Mouse (Mus musculus) liver, embryonic 15.5 days (tissue): ENCODE results near the gene Ndrg2. TPM values are rescaled to one million over a fixed set of nuclear protein-coding genes. Genes with fewer than 3 reads are reported as not detected.
"Not testable (repeated sequence)": the region's sequence is repeated elsewhere in the genome, so short reads cannot be mapped to it uniquely, and the experiment has no call there.

ENCODE experiments used
- ATAC-seq: fragments of 200-750 bp; cut with Nextera tagmentation; 2 replicates; pipeline ENCODE4 v1.8.0; 2017; ENCODE audit warnings: moderate number of reproducible peaks, mild to moderate bottlenecking, moderate library complexity; ENCODE audit not compliant: insufficient read depth
- H3K27ac ChIP-seq: fragments of 300-500 bp; sonication (generic); replicated peaks from 2 replicates; pipeline ENCODE4 v1.5.1; 2015; ENCODE audit warnings: mild to moderate bottlenecking, inconsistent platforms
- H3K27me3 ChIP-seq: fragments of 300-500 bp; sonication (generic); 2 replicates; pipeline ENCODE4 v1.6.1; 2015; ENCODE audit warnings: mild to moderate bottlenecking, inconsistent platforms
- H3K36me3 ChIP-seq: fragments of 300-500 bp; sonication (generic); replicated peaks from 2 replicates; pipeline ENCODE4 v1.6.1; 2015; ENCODE audit warnings: moderate library complexity, mild to moderate bottlenecking, inconsistent platforms
- H3K4me1 ChIP-seq: fragments of 300-500 bp; sonication (generic); replicated peaks from 2 replicates; pipeline ENCODE4 v1.6.1; 2015; ENCODE audit warnings: inconsistent platforms
- H3K4me2 ChIP-seq: fragments of 300-500 bp; sonication (generic); 2 replicates; pipeline ENCODE4 v1.6.1; 2015; ENCODE audit warnings: moderate library complexity, mild to moderate bottlenecking, inconsistent platforms
- H3K4me3 ChIP-seq: fragments of 300-500 bp; sonication (generic); replicated peaks from 2 replicates; pipeline ENCODE4 v1.5.1; 2015; ENCODE audit warnings: mild to moderate bottlenecking, inconsistent platforms
- H3K9ac ChIP-seq: fragments of 300-500 bp; sonication (generic); 2 replicates; pipeline ENCODE4 v1.6.1; 2015; ENCODE audit warnings: moderate library complexity, mild to moderate bottlenecking, inconsistent platforms
- H3K9me3 ChIP-seq: fragments of 300-500 bp; sonication (generic); replicated peaks from 2 replicates; pipeline ENCODE4 v1.6.1; 2016; ENCODE audit warnings: inconsistent platforms
- WGBS: fragments of 180-500 bp; shearing (Covaris S2); methylation state at CpG from one replicate; pipeline ENCODE4 v1.1.7; 2015; ENCODE audit warnings: mixed read lengths; ENCODE audit not compliant: insufficient replicate concordance; 5-methylcytosine and 5-hydroxymethylcytosine counted together
- polyA plus RNA-seq: library from polyadenylated mRNA; unstranded; fragments of >200 nt; fragmentation: Nextera tagmentation; extraction: Ambion mirVana; gene quantifications from 2 replicates; pipeline ENCODE4 v1.2.1, GENCODE M21; 2015

Gene Ndrg2
- polyA plus RNA-seq, 1 experiment from 2014 or later, result 39.7 TPM

- no peak overlapping the region for H3K4me2 ChIP-seq
- no peaks in the 10 kb centered on the region for H3K36me3 ChIP-seq
- 64% methylated on average over 8 of the region's 8 CpGs for whole genome bisulfite sequencing
- no peaks in the 10 kb centered on the region for H3K27me3 ChIP-seq
- no peaks in the 10 kb centered on the region for H3K9me3 ChIP-seq
- H3K4me1 ChIP-seq, result peaks cover 3% of the 10 kb centered on the region
- no peak overlapping the region for H3K27ac ChIP-seq
- 0 out of 2 replicates have a peak, but pooled peaks have one; percentile 21 for ATAC-seq
- no peak overlapping the region for H3K9ac ChIP-seq
- no peak overlapping the region for H3K4me3 ChIP-seq
Measured at GRCm38 (mm10) chr14:51929309-51929943, 15.5 kb upstream of the Ndrg2 start.

- WGBS, result 83% methylated on average over 11 of the region's 11 CpGs
- not testable (repeated sequence) for H3K27me3 ChIP-seq, ATAC-seq, H3K9me3 ChIP-seq, H3K4me3 ChIP-seq, H3K4me2 ChIP-seq, H3K36me3 ChIP-seq, H3K4me1 ChIP-seq, H3K27ac ChIP-seq, H3K9ac ChIP-seq
Measured at GRCm38 (mm10) chr14:51926930-51927329, 13.0 kb upstream of the Ndrg2 start.

- Histone ChIP-seq H3K4me1 (no peaks in the 10 kb centered on the region), H3K9ac (no peak overlapping the region), H3K36me3 (no peaks in the 10 kb centered on the region), H3K4me3 (no peak overlapping the region), H3K4me2 (no peak overlapping the region), H3K9me3 (no peaks in the 10 kb centered on the region), H3K27me3 (no peaks in the 10 kb centered on the region), H3K27ac (no peak overlapping the region)
- ATAC-seq, result no peak
- 61% methylated on average over 4 of the region's 4 CpGs for WGBS
Measured at GRCm38 (mm10) chr14:51923492-51923891, 9.5 kb upstream of the Ndrg2 start.

GRCm38 (mm10) chr14:51922910-51923309, 9.0 kb upstream of the Ndrg2 start:
- H3K27me3 ChIP-seq, result no peaks in the 10 kb centered on the region
- H3K27ac ChIP-seq, result no peak overlapping the region
- H3K36me3 ChIP-seq, result no peaks in the 10 kb centered on the region
- ATAC-seq, result no peak
- H3K4me2 ChIP-seq, result no peak overlapping the region
- no peaks in the 10 kb centered on the region for H3K9me3 ChIP-seq
- no peak overlapping the region for H3K9ac ChIP-seq
- no peak overlapping the region for H3K4me3 ChIP-seq
- H3K4me1 ChIP-seq, result no peaks in the 10 kb centered on the region
- WGBS, result 63% methylated on average over 2 of the region's 2 CpGs

- Histone ChIP-seq H3K27ac (no peak within 1 kb of the TSS), H3K4me1 (no peaks in the 10 kb centered on the region), H3K4me3 (no peak within 1 kb of the TSS), H3K36me3 (no peaks in the 10 kb centered on the region), H3K27me3 (peaks cover 3% of the 10 kb centered on the region; the same call in 1 of the 2 replicates), H3K9me3 (no peaks in the 10 kb centered on the region), H3K4me2 (no peak within 1 kb of the TSS), H3K9ac (no peak within 1 kb of the TSS)
- 71% methylated on average over 7 of the region's 7 CpGs for WGBS
- ATAC-seq, result no peak
Measured at GRCm38 (mm10) chr14:51922571-51922865, 8.6 kb upstream of the Ndrg2 start, which contains the start of gene Rnase13. Rnase13 (minus strand) TSS chr14:51922773.

GRCm38 (mm10) chr14:51921759-51922570, 8.0 kb upstream of the Ndrg2 start:
- H3K36me3 ChIP-seq, result no peaks in the 10 kb centered on the region
- ATAC-seq, result no peak
- no peak overlapping the region for H3K27ac ChIP-seq
- H3K4me2 ChIP-seq, result no peak overlapping the region
- no peaks in the 10 kb centered on the region for H3K9me3 ChIP-seq
- peaks cover 3% of the 10 kb centered on the region; the same call in 1 of the 2 replicates for H3K27me3 ChIP-seq
- H3K4me3 ChIP-seq, result no peak overlapping the region
- no peaks in the 10 kb centered on the region for H3K4me1 ChIP-seq
- no peak overlapping the region for H3K9ac ChIP-seq
- WGBS, result 61% methylated on average over 16 of the region's 16 CpGs

- WGBS, result 72% methylated on average over 4 of the region's 4 CpGs
- Histone ChIP-seq H3K4me3 (no peak overlapping the region), H3K27ac (no peak overlapping the region), H3K9ac (no peak overlapping the region), H3K4me1 (peaks cover 6% of the 10 kb centered on the region), H3K36me3 (no peaks in the 10 kb centered on the region), H3K27me3 (peaks cover 28% of the 10 kb centered on the region), H3K4me2 (no peak overlapping the region), H3K9me3 (no peaks in the 10 kb centered on the region)
- no peak for ATAC-seq
Measured at GRCm38 (mm10) chr14:51918966-51919365, 5.0 kb upstream of the Ndrg2 start.

GRCm38 (mm10) chr14:51918125-51918524, 4.2 kb upstream of the Ndrg2 start, which contains the start of gene Tppp2:
Tppp2 (plus strand) TSS chr14:51918425.
- H3K9me3 ChIP-seq, result no peaks in the 10 kb centered on the region
- WGBS, result 59% methylated on average over 4 of the region's 4 CpGs
- no peak for ATAC-seq

GRCm38 (mm10) chr14:51916539-51916938, 2.6 kb upstream of the Ndrg2 start:
- no peak overlapping the region for H3K4me2 ChIP-seq
- whole genome bisulfite sequencing, result 56% methylated on average over 4 of the region's 4 CpGs
- H3K4me3 ChIP-seq, result no peak overlapping the region
- ATAC-seq, result no peak
- peaks cover 51% of the 10 kb centered on the region for H3K27me3 ChIP-seq
- no peaks in the 10 kb centered on the region for H3K9me3 ChIP-seq
- H3K9ac ChIP-seq, result no peak overlapping the region
- H3K4me1 ChIP-seq, result peaks cover 24% of the 10 kb centered on the region
- H3K36me3 ChIP-seq, result no peaks in the 10 kb centered on the region
- no peak overlapping the region for H3K27ac ChIP-seq

More at GRCm38 (mm10) chr14:51918125-51918524, 4.2 kb upstream of the Ndrg2 start, which contains the start of gene Tppp2:
- no peaks in the 10 kb centered on the region for H3K36me3 ChIP-seq
- no peak within 1 kb of the TSS for H3K27ac ChIP-seq
- H3K4me1 ChIP-seq, result peaks cover 15% of the 10 kb centered on the region
- peaks cover 36% of the 10 kb centered on the region for H3K27me3 ChIP-seq
- H3K9ac ChIP-seq, result no peak within 1 kb of the TSS
- H3K4me3 ChIP-seq, result no peak within 1 kb of the TSS
- H3K4me2 ChIP-seq, result no peak within 1 kb of the TSS

GRCm38 (mm10) chr14:51915030-51915429, 1.1 kb upstream of the Ndrg2 start:
- Histone ChIP-seq H3K4me1 (peaks cover 24% of the 10 kb centered on the region), H3K9me3 (no peaks in the 10 kb centered on the region), H3K27me3 (peaks cover 58% of the 10 kb centered on the region), H3K27ac (no peak overlapping the region), H3K9ac (no peak overlapping the region), H3K4me3 (no peak overlapping the region), H3K4me2 (no peak overlapping the region), H3K36me3 (no peaks in the 10 kb centered on the region)
- ATAC-seq, result no peak
- 5% methylated on average over 3 of the region's 3 CpGs for WGBS
